Mouse (Mus musculus) liver, adult 2 months (tissue): ENCODE data around the gene Otulinl. TPM values are rescaled to one million over a fixed set of nuclear protein-coding genes. Genes with fewer than 3 reads are reported as not detected.
A peak's percentile ranks its signal among the peaks of the same experiment; 100 is the strongest.

ENCODE experiments used
- DNase-seq: peaks from one replicate; pipeline ENCODE4 v3.0.0-alpha.2; 2011; ENCODE audit warnings: low read depth, low spot score; ENCODE audit errors: extremely low read depth
- H3K27ac ChIP-seq: fragments of 200-500 bp; replicated peaks from 2 replicates; pipeline ENCODE4 v1.5.1; 2012; ENCODE audit warnings: low read depth, mild to moderate bottlenecking, control low read depth, inconsistent platforms, low read length; ENCODE audit not compliant: insufficient read depth
- H3K27me3 ChIP-seq: fragments of 200-500 bp; 2 replicates; pipeline ENCODE4 v1.6.1; 2012; ENCODE audit warnings: mild to moderate bottlenecking, moderate library complexity, low read length, inconsistent platforms; ENCODE audit not compliant: control insufficient read depth, insufficient read depth
- H3K36me3 ChIP-seq: fragments of 200-500 bp; 2 replicates; pipeline ENCODE4 v1.6.1; 2012; ENCODE audit warnings: low read length, inconsistent platforms; ENCODE audit not compliant: control insufficient read depth, insufficient read depth
- H3K4me1 ChIP-seq: fragments of 200-500 bp; 2 replicates; pipeline ENCODE4 v1.6.1; 2011; ENCODE audit warnings: low read length; ENCODE audit not compliant: control insufficient read depth, insufficient read depth
- H3K4me3 ChIP-seq: fragments of 200-500 bp; 2 replicates; pipeline ENCODE4 v1.5.1; 2011; ENCODE audit warnings: low read depth, mild to moderate bottlenecking, control low read depth, low read length, moderate library complexity; ENCODE audit not compliant: insufficient read depth
- H3K79me2 ChIP-seq: fragments of 200-500 bp; 2 replicates; pipeline ENCODE4 v1.6.1; 2012; ENCODE audit warnings: inconsistent platforms, mild to moderate bottlenecking, low read length, moderate library complexity; ENCODE audit not compliant: control insufficient read depth, insufficient read depth
- H3K9ac ChIP-seq: fragments of 200-500 bp; 2 replicates; pipeline ENCODE4 v1.6.1; 2012; ENCODE audit warnings: low read depth, mild to moderate bottlenecking, control low read depth, inconsistent platforms, low read length
- CTCF ChIP-seq: fragments of 200-500 bp; IDR thresholded peaks from 2 replicates; pipeline ENCODE4 v1.5.1; 2011; ENCODE audit warnings: low read depth, low read length, control low read depth
- POLR2A ChIP-seq: fragments of 200-500 bp; IDR thresholded peaks from 2 replicates; pipeline ENCODE4 v1.6.1; 2011; ENCODE audit warnings: low read length, control low read depth; ENCODE audit not compliant: insufficient read depth; ENCODE audit errors: extremely low read depth
- WGBS: fragments of 180-500 bp; shearing (Covaris S2); methylation state at CpG from one replicate; pipeline ENCODE4 v1.1.7; 2018; 5-methylcytosine and 5-hydroxymethylcytosine counted together
- polyA plus RNA-seq: library from polyadenylated mRNA; depleted of rRNA; stranded (reverse); fragments of >200 nt; gene quantifications from 2 replicates; pipeline ENCODE4 v1.2.3, GENCODE M21; 2012
- total RNA-seq: library from RNA; depleted of rRNA; stranded (reverse); fragments of >200 nt; gene quantifications from 2 replicates; pipeline ENCODE4 v1.2.3, GENCODE M21; 2014

Gene Otulinl
- total and polyA plus RNA-seq, 2 experiments, result 0.78 to 2.1 TPM

DNA sequence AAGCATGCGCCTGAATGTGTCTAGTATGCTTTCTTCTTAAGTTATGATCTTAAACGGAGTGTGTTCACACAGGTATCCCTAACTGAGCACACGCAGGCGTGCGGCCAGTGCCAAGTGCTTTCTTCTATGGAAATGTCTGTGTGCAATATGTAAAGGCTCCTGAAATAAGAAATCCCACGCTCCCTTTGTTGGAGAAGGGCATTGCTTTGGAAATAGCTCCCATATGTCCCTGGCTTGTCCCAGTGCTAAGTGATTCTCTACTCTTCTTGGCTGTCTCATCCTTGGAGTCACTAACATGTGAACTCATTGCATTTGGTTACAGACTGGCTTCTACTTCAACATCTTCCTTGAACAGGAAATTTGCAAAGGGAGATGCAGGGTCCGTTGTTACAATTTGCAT lies 3.4 kb upstream of the Otulinl start:
- 90% methylated on average over 7 of the region's 7 CpGs for WGBS
- Histone ChIP-seq H3K36me3 (no peaks in the 10 kb centered on the region), H3K79me2 (no peaks in the 10 kb centered on the region), H3K9ac (no peak overlapping the region), H3K4me1 (no peaks in the 10 kb centered on the region; the same call in 1 of the 2 replicates), H3K27ac (no peak overlapping the region), H3K4me3 (no peak overlapping the region), H3K27me3 (0 out of 2 replicates have a peak, but pooled peaks cover 2% of the 10 kb centered on the region)
- DNase-seq, result no peak
- no peak for TF ChIP-seq CTCF
- no peak for TF ChIP-seq POLR2A

DNA sequence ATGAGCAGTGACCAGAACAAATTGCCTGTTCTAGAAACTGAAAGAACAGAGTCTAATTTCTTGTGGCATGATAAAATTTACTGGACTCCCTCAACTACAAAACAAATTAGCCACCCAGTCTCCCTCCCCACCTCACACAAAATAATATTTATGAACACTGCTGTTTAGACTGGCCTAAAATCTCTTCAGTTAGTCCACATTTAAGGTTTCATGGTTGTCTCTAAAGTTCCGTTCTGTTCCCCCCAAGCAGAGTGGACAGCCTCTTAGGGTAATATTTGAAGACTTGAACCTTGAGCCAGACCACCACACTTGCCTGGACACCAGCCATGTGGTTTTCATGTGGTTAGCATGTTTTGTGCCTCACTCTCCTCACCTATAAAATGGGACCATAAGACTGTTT lies 1.8 kb upstream of the Otulinl start:
- whole genome bisulfite sequencing, result 100% methylated on average over 1 of the region's 1 CpGs
- 0 out of 2 replicates have a peak, but pooled peaks cover 2% of the 10 kb centered on the region for H3K27me3 ChIP-seq
- H3K27ac ChIP-seq, result no peak overlapping the region
- no peak overlapping the region for H3K9ac ChIP-seq
- no peaks in the 10 kb centered on the region for H3K79me2 ChIP-seq
- TF ChIP-seq CTCF (no peak), POLR2A (no peak)
- no peaks in the 10 kb centered on the region; the same call in 1 of the 2 replicates for H3K4me1 ChIP-seq
- no peak overlapping the region for H3K4me3 ChIP-seq
- H3K36me3 ChIP-seq, result no peaks in the 10 kb centered on the region
- DNase-seq, result no peak

DNA sequence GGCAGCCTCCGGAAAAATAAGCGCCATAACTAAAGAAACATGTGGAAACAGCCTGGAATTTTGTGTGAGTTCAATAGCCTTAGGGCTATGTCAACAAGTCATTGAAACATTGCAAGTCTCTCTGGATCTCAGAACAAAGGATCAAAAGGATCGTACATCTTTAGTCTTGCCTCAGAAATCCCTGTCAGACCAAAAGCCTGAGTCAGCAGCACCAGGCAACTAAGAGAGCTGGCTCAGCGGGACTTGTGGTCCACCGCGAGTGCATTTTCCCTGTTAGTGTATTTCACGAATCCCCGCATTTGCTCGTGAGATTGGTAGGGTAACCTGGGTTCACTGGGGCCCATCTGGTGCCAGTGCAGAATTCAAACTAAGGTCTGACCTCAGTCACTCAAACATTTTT lies 1.2 kb upstream of the Otulinl start:
- no peaks in the 10 kb centered on the region for H3K36me3 ChIP-seq
- H3K79me2 ChIP-seq, result no peaks in the 10 kb centered on the region
- H3K27me3 ChIP-seq, result 0 out of 2 replicates have a peak, but pooled peaks cover 2% of the 10 kb centered on the region
- TF ChIP-seq CTCF (no peak), POLR2A (no peak)
- H3K27ac ChIP-seq, result peak overlapping the region; percentile 8; the same call in 1 of the 2 replicates
- no peaks in the 10 kb centered on the region; the same call in 1 of the 2 replicates for H3K4me1 ChIP-seq
- no peak overlapping the region for H3K4me3 ChIP-seq
- DNase-seq, result peak; percentile 71
- 42% methylated on average over 9 of the region's 9 CpGs for WGBS
- no peak overlapping the region for H3K9ac ChIP-seq

DNA sequence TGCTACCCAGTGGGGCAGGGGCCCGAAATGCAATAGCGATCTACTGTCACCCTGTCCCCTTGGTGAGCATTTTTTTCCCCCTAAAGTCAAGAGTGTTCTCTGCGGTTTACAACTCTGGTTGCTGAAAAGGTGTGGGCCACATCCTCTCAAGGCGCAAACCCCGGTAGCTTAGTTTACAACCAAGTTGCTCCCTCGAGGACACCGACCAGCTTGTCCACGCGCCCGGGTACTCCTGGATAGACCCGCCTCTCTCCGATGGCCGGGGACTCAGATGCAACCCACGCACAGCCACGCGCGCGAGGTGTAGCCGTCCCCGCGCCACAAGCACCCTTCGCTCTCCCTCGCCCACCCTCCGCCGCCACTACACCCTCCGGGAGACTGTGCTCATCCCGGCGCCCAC lies 382 bp downstream of the Otulinl start:
- no peak for DNase-seq
- Histone ChIP-seq H3K4me1 (no peaks in the 10 kb centered on the region; the same call in 1 of the 2 replicates), H3K79me2 (no peaks in the 10 kb centered on the region), H3K27ac (0 out of 2 replicates have a peak overlapping the region, but pooled peaks have one; percentile 9), H3K9ac (peak overlapping the region; percentile 62), H3K27me3 (0 out of 2 replicates have a peak, but pooled peaks cover 2% of the 10 kb centered on the region), H3K36me3 (no peaks in the 10 kb centered on the region), H3K4me3 (peak overlapping the region; percentile 56)
- 4% methylated on average over 28 of the region's 28 CpGs for WGBS
- TF ChIP-seq CTCF, result no peak
- no peak for TF ChIP-seq POLR2A

DNA sequence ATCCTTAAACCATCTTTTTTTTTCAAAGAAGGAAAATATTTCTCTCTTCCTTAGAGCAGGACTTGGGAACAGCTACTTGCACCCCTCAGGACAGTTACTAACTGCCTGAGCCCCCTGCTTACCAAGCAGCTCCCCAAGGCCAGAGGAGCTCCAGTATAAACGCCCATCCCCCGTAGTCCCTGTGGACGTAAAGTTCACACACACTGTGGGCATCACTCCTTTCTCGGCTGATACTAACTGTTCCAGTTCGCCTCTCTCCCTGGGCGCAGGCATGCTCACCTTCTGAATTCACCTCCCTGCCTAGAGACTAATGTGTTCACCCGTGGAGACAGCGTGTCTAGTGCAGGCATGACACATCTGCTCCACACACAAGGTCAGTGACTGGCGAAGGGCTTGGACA lies 2.9 kb downstream of the Otulinl start:
- Histone ChIP-seq H3K36me3 (no peaks in the 10 kb centered on the region), H3K79me2 (no peaks in the 10 kb centered on the region), H3K9ac (no peak overlapping the region), H3K4me1 (no peaks in the 10 kb centered on the region; the same call in 1 of the 2 replicates), H3K27me3 (0 out of 2 replicates have a peak, but pooled peaks cover 2% of the 10 kb centered on the region), H3K27ac (no peak overlapping the region), H3K4me3 (no peak overlapping the region)
- 57% methylated on average over 9 of the region's 9 CpGs for WGBS
- DNase-seq, result no peak
- TF ChIP-seq POLR2A, result no peak
- no peak for TF ChIP-seq CTCF

DNA sequence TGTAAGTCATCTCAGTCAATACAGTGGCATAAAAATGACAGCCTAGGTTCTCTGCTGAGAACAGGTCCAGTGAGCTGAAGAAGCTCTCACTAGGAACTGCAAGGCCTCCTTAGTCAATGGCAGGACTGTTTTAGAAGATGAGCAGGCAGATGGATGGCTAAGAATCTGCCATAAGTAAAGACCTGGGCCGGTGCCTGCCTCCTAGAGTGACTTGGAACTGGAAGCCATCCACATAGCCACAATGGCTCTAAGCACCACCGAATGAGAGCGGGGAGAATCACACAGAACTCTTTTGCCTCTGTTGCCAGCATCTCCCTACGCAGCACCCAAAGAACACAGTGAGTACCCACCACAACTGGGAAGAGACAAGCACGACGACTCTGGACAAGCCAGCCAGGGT lies 3.6 kb downstream of the Otulinl start:
- DNase-seq, result no peak
- WGBS, result 89% methylated on average over 6 of the region's 6 CpGs
- no peaks in the 10 kb centered on the region for H3K36me3 ChIP-seq

More for the DNA sequence above, 3.6 kb downstream of the Otulinl start:
- H3K79me2 ChIP-seq, result no peaks in the 10 kb centered on the region
- no peaks in the 10 kb centered on the region; the same call in 1 of the 2 replicates for H3K4me1 ChIP-seq
- no peak for TF ChIP-seq POLR2A
- no peak for TF ChIP-seq CTCF
- H3K9ac ChIP-seq, result no peak overlapping the region
- no peak overlapping the region for H3K27ac ChIP-seq
- 0 out of 2 replicates have a peak, but pooled peaks cover 2% of the 10 kb centered on the region for H3K27me3 ChIP-seq
- H3K4me3 ChIP-seq, result no peak overlapping the region
